Mouse (Mus musculus): ENCODE measurements around the gene Mrps14. TPM values are rescaled to one million over a fixed set of nuclear protein-coding genes. Genes with fewer than 3 reads are reported as not detected.

Gene Mrps14
- polyA plus RNA-seq (2012; rRNA removed; ENCODE audit: low replicate concordance): 31.5 and 54.6 TPM in 2 replicates

DNA sequence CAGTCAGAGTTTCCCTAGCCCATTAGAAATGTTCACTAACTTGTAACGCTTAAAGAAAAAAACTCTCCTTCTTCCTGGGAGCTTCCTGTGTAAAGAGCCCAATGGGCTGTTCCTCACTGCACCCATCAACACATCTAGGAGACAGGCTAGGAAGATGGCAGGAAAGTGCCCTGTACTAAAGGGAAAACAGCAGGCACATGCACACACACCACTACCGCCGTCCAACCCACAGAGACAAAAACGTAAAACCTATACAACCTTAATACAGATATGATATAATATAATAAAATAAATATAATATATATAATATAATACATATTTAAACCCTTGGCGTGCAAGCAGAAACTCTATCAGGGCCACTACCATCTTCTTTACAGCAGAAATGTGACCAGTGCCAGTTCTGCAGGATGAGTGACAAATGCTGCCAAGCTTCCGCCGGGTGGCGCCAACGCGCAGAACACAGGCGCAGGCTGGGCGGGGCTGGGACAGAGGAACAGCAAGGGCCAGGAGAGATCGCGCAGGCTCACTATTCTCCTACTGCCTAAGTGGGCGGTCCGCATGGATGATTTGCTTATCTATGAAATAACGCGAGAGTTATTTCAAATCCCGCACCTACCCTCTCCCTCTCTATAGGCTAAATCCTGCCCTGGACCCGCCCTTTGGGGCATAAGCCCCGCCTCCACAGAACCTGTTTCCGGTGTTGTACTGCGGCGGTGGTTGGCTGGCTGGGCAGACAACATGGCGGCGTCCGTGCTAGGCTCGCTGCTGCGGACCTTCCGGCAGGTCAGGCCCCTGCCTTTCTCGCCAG lies at the start of gene Mrps14:
Mrps14 (plus strand) TSS at position 687 of the 808 bp plus-strand sequence.

DNA sequence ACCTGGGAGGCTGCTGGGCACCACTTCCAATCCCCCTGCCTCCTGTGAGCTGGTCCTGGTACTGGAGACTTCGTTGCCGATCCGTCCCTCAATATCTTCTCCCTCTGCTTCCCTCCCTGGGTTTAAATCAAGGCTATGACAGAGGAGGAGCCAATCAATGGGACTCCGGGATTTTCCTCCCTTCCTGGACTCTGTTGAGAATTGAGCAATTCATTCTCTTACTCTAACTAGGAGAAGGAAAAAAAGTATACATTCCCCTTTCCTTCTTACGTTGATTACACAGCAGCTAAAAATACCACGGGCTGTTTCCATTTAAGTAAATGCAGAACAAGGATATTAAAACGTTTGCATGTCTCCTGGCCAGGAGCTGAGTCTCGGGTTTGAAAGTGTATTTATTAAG lies 41.5 kb upstream of the Mrps14 start, which contains the start of gene Tnn:
Tnn (minus strand) TSS at position 101 of the 400 bp plus-strand sequence.

DNA sequence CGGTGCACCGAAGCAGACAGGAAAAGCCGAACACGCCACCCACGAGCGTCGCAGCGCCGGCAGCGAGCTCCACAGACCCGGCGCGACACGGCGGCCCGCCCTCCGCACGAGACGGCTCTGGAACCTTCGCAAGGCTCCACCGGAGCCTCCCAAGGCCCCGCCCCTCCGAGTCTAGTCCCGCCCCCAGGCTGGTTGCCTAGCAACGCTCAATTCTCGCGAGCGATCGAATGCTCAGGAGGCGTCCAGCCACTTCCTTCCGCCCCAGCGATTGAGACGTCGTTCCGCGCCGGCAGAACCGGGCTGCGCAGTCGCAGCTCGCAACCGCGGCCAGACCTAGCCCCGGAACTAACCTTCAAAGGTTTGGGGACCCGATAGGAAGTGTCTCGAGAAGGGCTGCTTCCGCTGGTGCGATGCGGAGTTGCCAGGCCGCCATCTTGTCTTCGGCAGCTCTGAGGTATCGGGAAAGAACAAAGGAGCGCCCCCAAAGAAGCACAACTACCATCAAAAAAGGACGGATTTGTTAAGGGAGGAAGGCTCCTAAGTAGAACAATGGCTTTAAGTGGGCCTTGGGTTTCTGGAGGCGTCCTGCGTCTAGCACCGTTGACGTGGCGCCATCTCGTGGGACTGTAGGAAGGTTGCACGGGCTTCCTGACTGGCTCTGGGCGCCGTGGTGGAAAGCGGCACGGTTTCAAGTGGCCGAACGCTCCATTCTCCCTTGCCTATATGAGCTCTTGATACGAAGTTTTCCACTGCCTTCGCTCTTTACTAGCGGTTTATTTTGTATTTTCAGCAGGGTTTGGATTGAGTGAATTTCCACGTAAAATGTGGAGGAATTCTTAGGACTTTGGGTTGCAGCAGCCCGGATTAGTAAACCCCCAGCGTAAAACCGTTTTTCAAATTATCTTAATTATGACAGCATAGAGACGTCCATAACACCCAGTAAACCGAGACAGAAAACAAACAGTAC lies 18.0 kb downstream of the Mrps14 start, which contains the start of gene Cacybp:
Cacybp (minus strand) TSS at position 173 of the 967 bp plus-strand sequence.

Other genes starting within 250 kb of the Mrps14 start
- gene 4930523C07Rik, start 150.8 kb upstream of the Mrps14 start, polyA plus RNA-seq (2012; rRNA removed; ENCODE audit: low replicate concordance): 15.3 and 30.7 TPM in 2 replicates
- not detected in 2 replicates for gene Tnn, start 41.6 kb upstream of the Mrps14 start, polyA plus RNA-seq (2012; rRNA removed; ENCODE audit: low replicate concordance)
- gene Cacybp, start 17.7 kb downstream of the Mrps14 start, polyA plus RNA-seq (2012; rRNA removed; ENCODE audit: low replicate concordance): 7.5 and 11.4 TPM in 2 replicates

Measured in subcutaneous adipose tissue, adult 2 months (tissue).